Mouse (Mus musculus) intestine, embryonic 14.5 days (tissue): ENCODE measurements around the gene Rnf31. TPM values are rescaled to one million over a fixed set of nuclear protein-coding genes. Genes with fewer than 3 reads are reported as not detected.

Experiments
- ATAC-seq: fragments of 200-750 bp; cut with Nextera tagmentation; replicated peaks from 2 replicates; pipeline ENCODE4 v1.8.0; 2017; ENCODE audit warnings: low read depth, moderate number of reproducible peaks, moderate TSS enrichment, moderate library complexity; ENCODE audit not compliant: low FRiP score, low TSS enrichment
- DNase-seq: peaks from one replicate; pipeline ENCODE4 v3.0.0-alpha.2; 2018; ENCODE audit warnings: low spot score
- H3K27ac ChIP-seq: fragments of 300-500 bp; sonication (generic); 2 replicates; pipeline ENCODE4 v1.5.1; 2014; ENCODE audit warnings: low read depth, mild to moderate bottlenecking, control low read depth
- H3K27me3 ChIP-seq: fragments of 300-500 bp; sonication (generic); replicated peaks from 2 replicates; pipeline ENCODE4 v1.6.1; 2014; ENCODE audit warnings: low read length, control low read depth; ENCODE audit not compliant: control insufficient read depth, insufficient read depth
- H3K36me3 ChIP-seq: fragments of 300-500 bp; sonication (generic); 2 replicates; pipeline ENCODE4 v1.6.1; 2014; ENCODE audit warnings: low read length, control low read depth; ENCODE audit not compliant: control insufficient read depth, insufficient read depth
- H3K4me1 ChIP-seq: fragments of 300-500 bp; sonication (generic); replicated peaks from 2 replicates; pipeline ENCODE4 v1.6.1; 2014; ENCODE audit warnings: low read length, control low read depth, mixed read lengths; ENCODE audit not compliant: control insufficient read depth, insufficient read depth
- H3K4me2 ChIP-seq: fragments of 300-500 bp; sonication (generic); 2 replicates; pipeline ENCODE4 v1.6.1; 2014; ENCODE audit warnings: low read length
- H3K4me3 ChIP-seq: fragments of 300-500 bp; sonication (generic); 2 replicates; pipeline ENCODE4 v1.5.1; 2014; ENCODE audit warnings: low read depth, low read length, control low read depth, mixed read lengths
- H3K9ac ChIP-seq: fragments of 300-500 bp; sonication (generic); 2 replicates; pipeline ENCODE4 v1.6.1; 2014; ENCODE audit warnings: mild to moderate bottlenecking, low read length
- H3K9me3 ChIP-seq: fragments of 300-500 bp; sonication (generic); 2 replicates; pipeline ENCODE4 v1.6.1; 2016; ENCODE audit warnings: low read length, control low read depth; ENCODE audit not compliant: control insufficient read depth
- WGBS: fragments of 180-500 bp; shearing (Covaris S2); extraction: QIAGEN DNeasy Blood & Tissue Kit; methylation state at CpG from one replicate; pipeline ENCODE4 v1.1.7; 2014; 5-methylcytosine and 5-hydroxymethylcytosine counted together
- polyA plus RNA-seq: library from polyadenylated mRNA; unstranded; fragments of >200 nt; fragmentation: Nextera tagmentation; extraction: Ambion mirVana; gene quantifications from 2 replicates; pipeline ENCODE4 v1.2.1, GENCODE M21; 2014

Gene Rnf31
- polyA plus RNA-seq, 1 experiment from 2014 or later: 15.9 TPM

GRCm38 (mm10) chr14:55605743-55606459 lies 14.4 kb downstream of the Rnf31 start:
- H3K27ac ChIP-seq: no peak overlapping the region
- no peaks in the 10 kb centered on the region for H3K27me3 ChIP-seq
- WGBS: 92% methylated on average over 16 of the region's 16 CpGs
- H3K4me1 ChIP-seq: no peaks in the 10 kb centered on the region; the same call in 1 of the 2 replicates
- no peak for DNase-seq
- no peaks in the 10 kb centered on the region for H3K9me3 ChIP-seq
- H3K9ac ChIP-seq: no peak overlapping the region
- no peak for ATAC-seq
- peaks cover 65% of the 10 kb centered on the region for H3K36me3 ChIP-seq
- no peak overlapping the region for H3K4me2 ChIP-seq
- H3K4me3 ChIP-seq: no peak overlapping the region

DNA sequence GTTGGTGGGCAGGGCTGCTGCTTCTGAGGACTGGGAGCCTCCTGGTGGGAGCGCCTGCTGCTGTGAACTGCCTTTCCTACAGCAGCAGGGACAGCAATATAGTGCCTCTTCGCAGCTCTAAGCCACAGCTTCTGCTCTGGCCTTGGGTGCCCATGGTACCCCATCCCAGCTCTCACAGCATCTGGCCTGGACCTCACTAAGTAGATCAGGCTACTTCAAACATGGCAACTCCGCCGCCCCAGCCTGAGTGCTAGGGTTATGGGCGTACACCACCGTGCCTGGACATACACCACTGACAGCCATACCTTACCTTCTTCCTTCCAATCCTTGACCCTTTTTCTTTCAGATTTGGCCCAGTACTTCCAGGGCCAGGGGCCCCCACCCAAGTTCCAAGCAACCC lies 16.8 kb downstream of the Rnf31 start:
- DNase-seq: no peak
- no peaks in the 10 kb centered on the region for H3K9me3 ChIP-seq
- WGBS: 100% methylated on average over 6 of the region's 6 CpGs
- no peak overlapping the region for H3K27ac ChIP-seq
- H3K4me2 ChIP-seq: no peak overlapping the region
- no peak overlapping the region for H3K4me3 ChIP-seq
- no peaks in the 10 kb centered on the region; the same call in 1 of the 2 replicates for H3K4me1 ChIP-seq
- H3K9ac ChIP-seq: no peak overlapping the region
- peaks cover 40% of the 10 kb centered on the region for H3K36me3 ChIP-seq
- no peaks in the 10 kb centered on the region for H3K27me3 ChIP-seq
- ATAC-seq: no peak

GRCm38 (mm10) chr14:55613346-55613745 lies 21.8 kb downstream of the Rnf31 start:
- H3K4me3 ChIP-seq: no peak overlapping the region
- 74% methylated on average over 6 of the region's 6 CpGs for WGBS
- H3K4me2 ChIP-seq: no peak overlapping the region
- no peak for DNase-seq
- H3K27me3 ChIP-seq: no peaks in the 10 kb centered on the region
- no peak for ATAC-seq
- no peak overlapping the region for H3K9ac ChIP-seq
- no peaks in the 10 kb centered on the region for H3K4me1 ChIP-seq
- no peak overlapping the region for H3K27ac ChIP-seq
- no peaks in the 10 kb centered on the region for H3K9me3 ChIP-seq
- peaks cover 14% of the 10 kb centered on the region for H3K36me3 ChIP-seq

- Histone ChIP-seq H3K4me1 (no peaks in the 10 kb centered on the region; the same call in 1 of the 2 replicates), H3K27me3 (no peaks in the 10 kb centered on the region), H3K27ac (no peak overlapping the region), H3K4me3 (no peak overlapping the region), H3K9ac (no peak overlapping the region), H3K4me2 (no peak overlapping the region), H3K9me3 (no peaks in the 10 kb centered on the region), H3K36me3 (peaks cover 2% of the 10 kb centered on the region)
- DNase-seq (no peak), ATAC-seq (no peak)
- WGBS: 77% methylated on average over 7 of the region's 7 CpGs
Measured at GRCm38 (mm10) chr14:55614565-55615178, 23.2 kb downstream of the Rnf31 start.

DNA sequence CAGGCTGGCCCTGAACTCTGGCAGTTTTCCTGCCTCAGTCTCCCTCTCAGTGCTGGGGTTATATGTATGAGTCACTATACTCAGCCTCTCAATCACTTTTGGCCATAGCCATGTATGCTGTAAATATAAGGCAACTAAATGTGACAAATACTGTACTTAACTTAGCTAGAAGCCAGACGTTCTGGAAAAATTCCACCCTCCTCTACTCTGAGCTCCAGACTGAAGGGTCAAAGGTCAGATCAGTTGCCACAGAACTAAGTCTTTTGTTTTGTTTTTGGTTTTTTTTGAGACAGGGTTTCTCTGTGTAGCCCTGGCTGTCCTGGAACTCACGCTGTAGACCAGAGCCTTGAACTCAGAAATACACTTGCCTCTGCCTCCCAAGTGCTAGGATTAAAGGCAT lies 24.4 kb downstream of the Rnf31 start:
- no peak overlapping the region for H3K4me3 ChIP-seq
- H3K27ac ChIP-seq: no peak overlapping the region
- H3K9me3 ChIP-seq: no peaks in the 10 kb centered on the region
- no peak overlapping the region for H3K4me2 ChIP-seq
- no peaks in the 10 kb centered on the region; the same call in 1 of the 2 replicates for H3K4me1 ChIP-seq
- no peak for ATAC-seq
- H3K36me3 ChIP-seq: no peaks in the 10 kb centered on the region
- no peaks in the 10 kb centered on the region for H3K27me3 ChIP-seq
- no peak for DNase-seq
- H3K9ac ChIP-seq: no peak overlapping the region
- WGBS: 44% methylated on average over 2 of the region's 2 CpGs

GRCm38 (mm10) chr14:55616844-55617243 lies 25.3 kb downstream of the Rnf31 start:
- ATAC-seq: no peak
- H3K36me3 ChIP-seq: no peaks in the 10 kb centered on the region
- H3K9ac ChIP-seq: no peak overlapping the region
- no peaks in the 10 kb centered on the region for H3K27me3 ChIP-seq
- no peak overlapping the region for H3K27ac ChIP-seq
- H3K4me3 ChIP-seq: no peak overlapping the region
- no peak for DNase-seq
- no peaks in the 10 kb centered on the region for H3K9me3 ChIP-seq
- 81% methylated on average over 2 of the region's 2 CpGs for WGBS
- no peaks in the 10 kb centered on the region; the same call in 1 of the 2 replicates for H3K4me1 ChIP-seq
- H3K4me2 ChIP-seq: no peak overlapping the region

DNA sequence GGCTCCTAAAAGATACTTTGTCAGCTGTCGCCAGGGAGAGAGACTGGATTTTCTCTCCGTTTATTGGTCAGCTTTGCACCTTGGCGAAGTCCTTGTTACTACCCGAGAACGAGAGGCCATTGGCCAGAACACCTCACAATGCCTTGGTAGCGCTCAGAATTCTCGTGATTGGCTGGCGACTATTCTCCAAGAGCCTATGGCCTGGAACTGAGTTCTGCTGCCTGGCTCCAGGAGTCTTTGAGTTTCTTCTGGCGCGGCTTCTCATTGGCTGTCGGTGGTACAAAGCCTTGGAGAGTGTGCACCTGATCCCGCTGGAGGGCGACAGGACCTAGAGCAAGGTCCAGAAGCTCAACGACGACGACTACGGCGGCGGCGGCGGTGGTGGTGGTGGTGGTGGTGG lies 26.3 kb downstream of the Rnf31 start, which contains the start of gene Rec8:
TSS of gene Rec8 (plus strand) at position 216 of the 400 bp plus-strand sequence.
- Histone ChIP-seq H3K4me1 (no peaks in the 10 kb centered on the region; the same call in 1 of the 2 replicates), H3K9ac (no peak within 1 kb of the TSS), H3K4me2 (peak within 1 kb of the TSS; percentile 43), H3K9me3 (no peaks in the 10 kb centered on the region), H3K4me3 (peak within 1 kb of the TSS; percentile 25), H3K36me3 (no peaks in the 10 kb centered on the region), H3K27ac (no peak within 1 kb of the TSS), H3K27me3 (no peaks in the 10 kb centered on the region)
- WGBS: 8% methylated on average over 21 of the region's 21 CpGs
- ATAC-seq (peak; percentile 88), DNase-seq (peak; percentile 66)

DNA sequence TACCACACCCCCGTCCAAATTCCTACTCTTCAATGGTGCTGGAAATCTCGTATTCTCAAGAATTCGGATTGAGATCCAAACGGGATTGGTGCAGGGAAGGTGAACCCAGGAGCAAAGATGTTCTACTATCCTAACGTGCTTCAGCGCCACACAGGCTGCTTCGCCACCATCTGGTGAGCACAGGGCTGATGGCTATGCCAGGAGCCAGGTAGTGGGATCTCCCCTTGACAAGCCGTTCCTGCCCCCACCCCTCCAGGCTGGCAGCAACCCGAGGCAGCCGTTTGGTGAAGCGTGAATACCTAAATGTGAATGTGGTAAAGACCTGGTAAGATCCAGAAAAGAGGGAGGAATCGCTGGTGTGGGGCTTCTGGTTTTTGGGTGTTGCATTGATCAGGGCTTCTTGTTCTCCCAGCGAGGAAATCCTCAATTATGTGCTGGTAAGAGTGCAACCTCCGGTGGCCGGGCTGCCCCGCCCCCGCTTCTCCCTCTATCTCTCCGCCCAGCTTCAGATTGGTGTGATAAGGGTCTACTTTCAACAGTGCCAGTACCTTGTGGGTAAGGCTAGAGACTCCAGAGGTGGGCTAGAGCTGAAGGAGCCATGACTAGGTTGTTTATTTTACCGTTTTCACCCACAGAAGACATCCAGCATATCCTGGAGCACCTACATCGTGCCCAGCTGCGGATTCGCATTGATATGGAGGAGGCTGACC lies 27.1 kb downstream of the Rnf31 start:
- no peak for ATAC-seq
- H3K4me1 ChIP-seq: no peaks in the 10 kb centered on the region; the same call in 1 of the 2 replicates
- H3K4me2 ChIP-seq: peak overlapping the region; percentile 43
- no peaks in the 10 kb centered on the region for H3K9me3 ChIP-seq
- no peak for DNase-seq
- H3K27me3 ChIP-seq: no peaks in the 10 kb centered on the region
- H3K36me3 ChIP-seq: no peaks in the 10 kb centered on the region
- 43% methylated on average over 22 of the region's 22 CpGs for WGBS
- H3K27ac ChIP-seq: no peak overlapping the region
- no peak overlapping the region for H3K9ac ChIP-seq
- H3K4me3 ChIP-seq: peak overlapping the region; percentile 25
